Mouse (Mus musculus) stomach, postnatal 0 days (tissue): Measurements from ENCODE around the gene Mboat2. TPM values are rescaled to one million over a fixed set of nuclear protein-coding genes. Genes with fewer than 3 reads are reported as not detected.

Experiments
- ATAC-seq: fragments of 200-750 bp; cut with Nextera tagmentation; 2 replicates; pipeline ENCODE4 v1.8.0; 2017; ENCODE audit not compliant: low FRiP score, low TSS enrichment
- DNase-seq: peaks from one replicate; pipeline ENCODE4 v3.0.0-alpha.2; 2016; ENCODE audit warnings: low spot score
- H3K27ac ChIP-seq: fragments of 300-500 bp; sonication (generic); replicated peaks from 2 replicates; pipeline ENCODE4 v1.5.1; 2014; ENCODE audit warnings: mild to moderate bottlenecking, control low read depth
- H3K27me3 ChIP-seq: fragments of 300-500 bp; sonication (generic); 2 replicates; pipeline ENCODE4 v1.6.1; 2014; ENCODE audit warnings: low read length; ENCODE audit not compliant: control insufficient read depth, insufficient read depth
- H3K36me3 ChIP-seq: fragments of 300-500 bp; sonication (generic); 2 replicates; pipeline ENCODE4 v1.6.1; 2014; ENCODE audit warnings: low read length, mixed read lengths; ENCODE audit not compliant: control insufficient read depth, insufficient read depth
- H3K4me1 ChIP-seq: fragments of 300-500 bp; sonication (generic); replicated peaks from 2 replicates; pipeline ENCODE4 v1.6.1; 2014; ENCODE audit warnings: antibody characterized with exemption; ENCODE audit not compliant: control insufficient read depth, insufficient read depth
- H3K4me2 ChIP-seq: fragments of 300-500 bp; sonication (generic); replicated peaks from 2 replicates; pipeline ENCODE4 v1.6.1; 2014; ENCODE audit warnings: low read depth, mild to moderate bottlenecking, control low read depth, moderate library complexity
- H3K4me3 ChIP-seq: fragments of 300-500 bp; sonication (generic); 2 replicates; pipeline ENCODE4 v1.5.1; 2014; ENCODE audit warnings: low read depth, low read length, control low read depth
- H3K9ac ChIP-seq: fragments of 300-500 bp; sonication (generic); 2 replicates; pipeline ENCODE4 v1.6.1; 2014; ENCODE audit warnings: mild to moderate bottlenecking, low read length, control low read depth, mixed read lengths
- H3K9me3 ChIP-seq: fragments of 300-500 bp; sonication (generic); 2 replicates; pipeline ENCODE4 v1.6.1; 2016; ENCODE audit warnings: low read length; ENCODE audit not compliant: control insufficient read depth
- CTCF ChIP-seq: IDR thresholded peaks from 2 replicates; pipeline ENCODE4 v1.5.1; 2016; ENCODE audit warnings: antibody characterized with exemption, low read depth, mild to moderate bottlenecking, moderate library complexity
- EP300 ChIP-seq: optimal IDR thresholded peaks from 2 replicates; pipeline ENCODE3; 2016; ENCODE audit warnings: antibody characterized with exemption
- WGBS: fragments of 180-500 bp; shearing (Covaris S2); extraction: QIAGEN DNeasy Blood & Tissue Kit; methylation state at CpG from one replicate; pipeline ENCODE4 v1.1.7; 2014; 5-methylcytosine and 5-hydroxymethylcytosine counted together
- polyA plus RNA-seq: library from polyadenylated mRNA; unstranded; fragments of >200 nt; fragmentation: Nextera tagmentation; extraction: Ambion mirVana; gene quantifications from 2 replicates; pipeline ENCODE4 v1.2.1, GENCODE M21; 2015

The Mboat2 gene
- polyA plus RNA-seq, 1 experiment from 2014 or later = 96.2 TPM

- H3K9ac ChIP-seq = no peak overlapping the region
- no peak for DNase-seq
- 82% methylated on average over 4 of the region's 4 CpGs for WGBS
- H3K27ac ChIP-seq = no peak overlapping the region
- peaks cover 8% of the 10 kb centered on the region for H3K36me3 ChIP-seq
- no peaks in the 10 kb centered on the region for H3K9me3 ChIP-seq
- TF ChIP-seq EP300 (no peak), CTCF (no peak)
- no peaks in the 10 kb centered on the region for H3K27me3 ChIP-seq
- no peak overlapping the region for H3K4me3 ChIP-seq
- ATAC-seq = no peak
- H3K4me2 ChIP-seq = no peak overlapping the region
- H3K4me1 ChIP-seq = no peaks in the 10 kb centered on the region
These were observed 112.7 kb downstream of the Mboat2 start for GRCm38 (mm10) chr12:24943427-24943826.

- no peaks in the 10 kb centered on the region for H3K4me1 ChIP-seq
- H3K27me3 ChIP-seq = no peaks in the 10 kb centered on the region
- TF ChIP-seq CTCF = no peak
- TF ChIP-seq EP300 = no peak
- peaks cover 8% of the 10 kb centered on the region for H3K36me3 ChIP-seq
- no peak overlapping the region for H3K4me2 ChIP-seq
- H3K9me3 ChIP-seq = no peaks in the 10 kb centered on the region
- DNase-seq = no peak
- no peak overlapping the region for H3K9ac ChIP-seq
- no peak for ATAC-seq
- WGBS = 86% methylated on average over 7 of the region's 7 CpGs
- no peak overlapping the region for H3K4me3 ChIP-seq
- no peak overlapping the region for H3K27ac ChIP-seq
These were observed 113.9 kb downstream of the Mboat2 start for GRCm38 (mm10) chr12:24944597-24944996.

GRCm38 (mm10) chr12:24947065-24947464, 116.4 kb downstream of the Mboat2 start:
- Histone ChIP-seq H3K9me3 (no peaks in the 10 kb centered on the region), H3K4me2 (no peak overlapping the region), H3K4me3 (no peak overlapping the region), H3K9ac (no peak overlapping the region), H3K36me3 (peaks cover 3% of the 10 kb centered on the region; the same call in 1 of the 2 replicates), H3K27me3 (no peaks in the 10 kb centered on the region), H3K4me1 (no peaks in the 10 kb centered on the region), H3K27ac (no peak overlapping the region)
- TF ChIP-seq EP300 = no peak
- no peak for TF ChIP-seq CTCF
- DNase-seq (no peak), ATAC-seq (no peak)
- WGBS = 91% methylated on average over 14 of the region's 14 CpGs

- H3K4me3 ChIP-seq = no peak overlapping the region
- 56% methylated on average over 3 of the region's 3 CpGs for WGBS
- H3K27ac ChIP-seq = no peak overlapping the region
- TF ChIP-seq CTCF (peak; percentile 84), EP300 (no peak)
- H3K36me3 ChIP-seq = no peaks in the 10 kb centered on the region
- H3K9ac ChIP-seq = no peak overlapping the region
- no peaks in the 10 kb centered on the region for H3K27me3 ChIP-seq
- ATAC-seq = peak; percentile 17; the same call in 1 of the 2 replicates
- H3K9me3 ChIP-seq = no peaks in the 10 kb centered on the region
- H3K4me2 ChIP-seq = no peak overlapping the region
- DNase-seq = peak; percentile 36
- no peaks in the 10 kb centered on the region for H3K4me1 ChIP-seq
These were observed 117.7 kb downstream of the Mboat2 start for GRCm38 (mm10) chr12:24948344-24948743.

- Histone ChIP-seq H3K27ac (no peak overlapping the region), H3K4me1 (no peaks in the 10 kb centered on the region), H3K27me3 (no peaks in the 10 kb centered on the region), H3K9ac (no peak overlapping the region), H3K36me3 (peaks cover 4% of the 10 kb centered on the region; the same call in 1 of the 2 replicates), H3K4me3 (no peak overlapping the region), H3K4me2 (no peak overlapping the region), H3K9me3 (no peaks in the 10 kb centered on the region)
- DNase-seq (no peak), ATAC-seq (no peak)
- TF ChIP-seq EP300 (no peak), CTCF (peak; percentile 70)
- 87% methylated on average over 7 of the region's 7 CpGs for WGBS
These were observed 119.8 kb downstream of the Mboat2 start for GRCm38 (mm10) chr12:24950376-24951046.

GRCm38 (mm10) chr12:24952147-24952546, 121.5 kb downstream of the Mboat2 start:
- Histone ChIP-seq H3K27me3 (no peaks in the 10 kb centered on the region), H3K4me2 (no peak overlapping the region), H3K27ac (no peak overlapping the region), H3K9ac (no peak overlapping the region), H3K36me3 (peaks cover 4% of the 10 kb centered on the region; the same call in 1 of the 2 replicates), H3K9me3 (no peaks in the 10 kb centered on the region), H3K4me3 (no peak overlapping the region), H3K4me1 (no peaks in the 10 kb centered on the region)
- WGBS = 44% methylated on average over 6 of the region's 6 CpGs
- peak; percentile 28; the same call in 1 of the 2 replicates for ATAC-seq
- DNase-seq = peak; percentile 64
- no peak for TF ChIP-seq EP300
- TF ChIP-seq CTCF = peak; percentile 91
